Mouse (Mus musculus): ENCODE data around the gene Cnpy3. TPM values are rescaled to one million over a fixed set of nuclear protein-coding genes. Genes with fewer than 3 reads are reported as not detected.
A peak's percentile ranks its signal among the peaks of the same experiment; 100 is the strongest.

Gene Cnpy3
- polyA plus RNA-seq, 2 experiments: 17.7 to 18.0 TPM

GRCm38 (mm10) chr17:46712442-46712841, 39.6 kb downstream of the Cnpy3 start:
- TF ChIP-seq EP300 (IDR thresholded peaks at IDR 0.05; ENCODE audit: low read depth) (no peak), CTCF (IDR thresholded peaks at IDR 0.05; ENCODE audit: low read depth) (no peak)
- H3K4me1 ChIP-seq (replicated peaks; ENCODE audit: control insufficient read depth in 2 of 2, insufficient read depth in 2 of 2, low read length in 1 of 2): peaks cover 3 to 8% of the 10 kb centered on the region in 2 experiments; a peak in 3 of 4 replicates
- H3K9ac ChIP-seq (replicated peaks): peak overlapping the region; percentile 71
- H3K9me3 ChIP-seq (ENCODE audit: control insufficient read depth, low read length): no peaks in the 10 kb centered on the region
- 14% methylated on average over 7 of the region's 7 CpGs for WGBS (ENCODE audit: insufficient replicate concordance)
- H3K4me3 ChIP-seq (ENCODE audit: insufficient read depth in 1 of 2, low read depth in 2 of 2, low read length in 2 of 2): peak overlapping the region; percentile 78 to 97
- ATAC-seq (ENCODE audit: insufficient read depth) (no peak), DNase-seq (ENCODE audit: low read depth in 3 of 3, low spot score in 3 of 3) (no peak)
- no peaks in the 10 kb centered on the region for H3K27me3 ChIP-seq (ENCODE audit: control insufficient read depth, insufficient read depth, low read length)
- H3K27ac ChIP-seq: no peak overlapping the region
- peak overlapping the region; percentile 92 for H3K4me2 ChIP-seq (ENCODE audit: low read depth)
- peaks cover 12% of the 10 kb centered on the region for H3K36me3 ChIP-seq (replicated peaks; ENCODE audit: control insufficient read depth, insufficient read depth, low read depth)

GRCm38 (mm10) chr17:46711612-46712271, 40.3 kb downstream of the Cnpy3 start:
- peak; percentile 56 for ATAC-seq (ENCODE audit: insufficient read depth)
- TF ChIP-seq EP300 (IDR thresholded peaks at IDR 0.05; ENCODE audit: low read depth): no peak
- TF ChIP-seq CTCF (IDR thresholded peaks at IDR 0.05; ENCODE audit: low read depth): no peak
- Histone ChIP-seq H3K4me2 (ENCODE audit: low read depth) (peak overlapping the region; percentile 92), H3K27ac (no peak overlapping the region), H3K4me3 (ENCODE audit: insufficient read depth in 1 of 2, low read depth in 2 of 2, low read length in 2 of 2) (peak overlapping the region; percentile 78 to 97), H3K4me1 (replicated peaks; ENCODE audit: control insufficient read depth in 2 of 2, insufficient read depth in 2 of 2, low read length in 1 of 2) (peaks cover 3 to 8% of the 10 kb centered on the region in 2 experiments; a peak in 3 of 4 replicates), H3K9me3 (ENCODE audit: control insufficient read depth, low read length) (no peaks in the 10 kb centered on the region), H3K36me3 (replicated peaks; ENCODE audit: control insufficient read depth, insufficient read depth, low read depth) (peaks cover 12% of the 10 kb centered on the region), H3K9ac (replicated peaks) (peak overlapping the region; percentile 71), H3K27me3 (ENCODE audit: control insufficient read depth, insufficient read depth, low read length) (no peaks in the 10 kb centered on the region)
- no peak for DNase-seq (ENCODE audit: low read depth in 3 of 3, low spot score in 3 of 3)
- WGBS (ENCODE audit: insufficient replicate concordance): under 1% methylated on average over 74 of the region's 76 CpGs

GRCm38 (mm10) chr17:46710959-46711597, 40.9 kb downstream of the Cnpy3 start, which contains the start of gene Pex6:
Gene Pex6, plus strand, starts transcription at chr17:46711463.
- no peak for TF ChIP-seq EP300 (IDR thresholded peaks at IDR 0.05; ENCODE audit: low read depth)
- peak; percentile 13; the same call in 1 of the 2 replicates for TF ChIP-seq CTCF (IDR thresholded peaks at IDR 0.05; ENCODE audit: low read depth)
- Histone ChIP-seq H3K36me3 (replicated peaks; ENCODE audit: control insufficient read depth, insufficient read depth, low read depth) (peaks cover 12% of the 10 kb centered on the region), H3K9ac (replicated peaks) (peak within 1 kb of the TSS; percentile 71), H3K27me3 (ENCODE audit: control insufficient read depth, insufficient read depth, low read length) (no peaks in the 10 kb centered on the region), H3K4me3 (ENCODE audit: insufficient read depth in 1 of 2, low read depth in 2 of 2, low read length in 2 of 2) (peak within 1 kb of the TSS; percentile 78 to 97), H3K9me3 (ENCODE audit: control insufficient read depth, low read length) (no peaks in the 10 kb centered on the region), H3K4me2 (ENCODE audit: low read depth) (peak within 1 kb of the TSS; percentile 92), H3K4me1 (replicated peaks; ENCODE audit: control insufficient read depth in 2 of 2, insufficient read depth in 2 of 2, low read length in 1 of 2) (peaks cover 3 to 9% of the 10 kb centered on the region in 2 experiments; a peak in 3 of 4 replicates), H3K27ac (no peak within 1 kb of the TSS)
- peak; percentile 84 for ATAC-seq (ENCODE audit: insufficient read depth)
- WGBS (ENCODE audit: insufficient replicate concordance): 8% methylated on average over 36 of the region's 36 CpGs
- DNase-seq (ENCODE audit: low read depth in 3 of 3, low spot score in 3 of 3): peak; percentile 79 to 84 (median 83)

GRCm38 (mm10) chr17:46706375-46707089, 45.5 kb downstream of the Cnpy3 start:
- H3K36me3 ChIP-seq (replicated peaks; ENCODE audit: control insufficient read depth, insufficient read depth, low read depth): no peaks in the 10 kb centered on the region
- DNase-seq (ENCODE audit: low read depth in 3 of 3, low spot score in 3 of 3) (no peak), ATAC-seq (ENCODE audit: insufficient read depth) (no peak)
- H3K27me3 ChIP-seq (ENCODE audit: control insufficient read depth, insufficient read depth, low read length): no peaks in the 10 kb centered on the region
- no peak overlapping the region for H3K4me3 ChIP-seq (ENCODE audit: insufficient read depth in 1 of 2, low read depth in 2 of 2, low read length in 2 of 2)
- no peak for TF ChIP-seq EP300 (IDR thresholded peaks at IDR 0.05; ENCODE audit: low read depth)
- 0 out of 2 replicates have a peak, but pooled peaks have one; percentile 2 for TF ChIP-seq CTCF (IDR thresholded peaks at IDR 0.05; ENCODE audit: low read depth)
- H3K4me2 ChIP-seq (ENCODE audit: low read depth): no peak overlapping the region
- peaks cover 4 to 23% of the 10 kb centered on the region in 2 experiments for H3K4me1 ChIP-seq (replicated peaks; ENCODE audit: control insufficient read depth in 2 of 2, insufficient read depth in 2 of 2, low read length in 1 of 2)
- WGBS (ENCODE audit: insufficient replicate concordance): 82% methylated on average over 14 of the region's 14 CpGs
- H3K9ac ChIP-seq (replicated peaks): no peak overlapping the region
- no peaks in the 10 kb centered on the region for H3K9me3 ChIP-seq (ENCODE audit: control insufficient read depth, low read length)
- H3K27ac ChIP-seq: no peak overlapping the region
